Mouse (Mus musculus) ovary, postnatal 14 days (tissue): ENCODE data around the gene Ccn5.

Experiments used
- DNase-seq: peaks from one replicate; pipeline ENCODE4 v3.0.0; 2022; ENCODE audit warnings: low spot score

The Ccn5 gene

DNA sequence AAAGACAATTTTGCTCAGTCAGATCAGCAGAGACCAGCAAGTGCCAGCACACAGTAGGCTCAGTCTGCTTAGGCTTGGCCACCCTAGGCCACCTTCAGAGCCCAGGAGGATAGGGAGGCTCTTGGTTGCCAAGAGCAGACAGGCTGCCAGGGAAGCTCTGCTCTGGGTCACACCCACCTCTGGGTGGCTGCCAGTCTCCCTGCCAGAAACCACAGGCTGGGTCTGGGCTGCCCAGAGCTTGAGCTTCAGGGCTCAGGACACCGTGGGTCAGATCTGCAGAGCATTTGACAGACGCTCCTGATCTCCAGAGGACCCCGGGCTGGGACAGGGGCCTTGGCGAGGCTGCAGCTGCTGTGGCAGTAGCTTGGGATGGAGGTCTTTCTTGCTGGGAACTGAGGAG is at the start of gene Ccn5:
Gene Ccn5 (plus strand): TSS at position 255 of the 400 bp plus-strand sequence.
- peak; percentile 66 for DNase-seq

DNA sequence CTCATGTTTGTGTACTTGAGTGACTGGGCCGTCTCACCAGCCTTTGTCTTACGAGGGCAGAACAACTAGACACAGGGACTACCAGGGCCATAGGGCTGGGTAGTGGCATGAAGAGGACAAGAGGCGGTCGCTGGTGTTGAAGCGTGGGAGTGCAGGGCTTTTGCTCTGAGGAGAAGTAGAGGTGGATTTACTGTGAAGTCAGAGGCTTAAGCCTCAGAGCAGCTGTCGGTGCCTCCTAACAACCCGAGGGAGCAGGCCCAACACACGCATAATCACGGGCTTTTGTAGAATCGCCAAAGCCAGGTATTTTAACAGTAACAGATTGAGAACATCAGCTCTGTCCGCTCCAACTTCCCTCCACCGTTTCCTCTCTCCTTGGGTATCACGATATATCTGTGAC is 44.0 kb upstream of the Ccn5 start:
- DNase-seq, result no peak

DNA sequence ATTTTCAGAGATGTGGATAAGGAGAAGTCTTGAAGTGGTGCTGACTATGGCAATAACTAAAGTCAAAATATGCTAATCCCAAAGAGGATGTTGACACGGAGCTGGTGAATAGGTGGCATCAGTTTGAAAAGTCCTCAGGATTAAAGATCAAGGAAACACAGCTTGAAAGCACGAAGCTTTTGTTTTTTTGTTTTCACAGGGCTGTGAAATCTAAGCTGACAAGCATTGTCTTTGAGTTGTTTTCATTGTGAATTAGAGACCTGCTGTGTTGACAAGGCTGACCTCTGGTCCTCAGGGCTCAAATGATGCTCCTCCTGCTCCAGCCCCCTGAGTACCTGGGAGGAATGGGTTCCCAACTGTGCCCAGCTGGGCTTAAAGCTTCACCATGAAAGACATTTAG is 43.6 kb upstream of the Ccn5 start:
- DNase-seq, result no peak

DNA sequence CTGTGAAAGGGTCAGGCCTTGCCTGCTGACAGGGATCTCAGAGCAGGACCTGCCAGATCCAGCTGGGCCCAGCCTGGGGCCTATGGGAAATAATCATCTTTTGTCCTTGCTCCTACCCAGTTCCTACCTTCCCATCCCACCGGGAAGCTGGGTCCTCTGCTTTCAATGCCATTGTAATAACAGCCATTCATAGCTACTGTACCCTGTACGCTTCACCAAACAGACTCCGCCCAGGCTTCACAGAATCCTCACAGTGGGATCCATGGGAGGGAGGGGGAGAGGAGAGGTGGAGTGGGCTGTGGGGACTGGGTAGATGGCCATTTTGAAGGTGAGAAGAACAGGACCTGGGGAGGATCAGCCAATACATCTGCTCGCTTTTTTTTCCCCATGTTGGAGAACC is 41.8 kb upstream of the Ccn5 start:
- no peak for DNase-seq

DNA sequence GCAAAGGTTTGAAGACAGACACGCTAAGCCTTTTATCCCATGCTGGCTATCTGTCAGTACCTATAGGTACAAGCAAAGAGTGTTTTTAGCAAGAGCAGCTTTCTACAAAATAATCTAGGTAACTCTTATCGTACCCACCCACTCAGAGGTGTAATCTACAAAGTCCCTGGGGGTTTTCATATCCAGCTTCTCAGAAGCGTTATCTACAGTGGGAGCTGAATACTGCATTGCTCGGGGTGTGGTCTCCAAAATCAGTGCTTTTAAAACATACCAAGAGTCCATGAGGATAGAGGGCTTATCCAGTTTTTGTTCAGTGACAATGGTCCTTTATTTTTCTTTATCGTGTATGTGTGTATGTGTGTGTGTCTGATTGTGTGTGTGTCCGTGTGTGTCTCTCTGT is 37.3 kb upstream of the Ccn5 start:
- no peak for DNase-seq

DNA sequence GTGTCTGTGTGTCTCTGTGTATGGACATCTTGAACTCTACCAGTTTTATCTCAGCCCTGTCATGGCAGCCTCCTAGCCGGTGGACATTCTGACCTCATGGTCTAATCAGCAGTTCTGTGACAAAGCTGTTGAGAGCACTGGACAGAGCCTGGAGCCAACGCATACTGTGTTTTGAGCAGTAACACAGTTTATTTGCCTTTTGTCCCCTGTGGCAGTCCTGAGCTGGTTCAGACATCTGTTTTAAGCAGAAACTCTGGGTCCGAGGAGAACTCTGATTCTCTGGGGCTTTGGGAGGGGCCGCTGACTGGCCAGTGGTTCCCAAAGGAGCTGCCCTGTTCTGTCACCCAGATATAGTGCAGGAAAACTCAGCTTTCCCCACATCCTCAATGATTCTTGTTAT is 36.8 kb upstream of the Ccn5 start:
- DNase-seq, result no peak

DNA sequence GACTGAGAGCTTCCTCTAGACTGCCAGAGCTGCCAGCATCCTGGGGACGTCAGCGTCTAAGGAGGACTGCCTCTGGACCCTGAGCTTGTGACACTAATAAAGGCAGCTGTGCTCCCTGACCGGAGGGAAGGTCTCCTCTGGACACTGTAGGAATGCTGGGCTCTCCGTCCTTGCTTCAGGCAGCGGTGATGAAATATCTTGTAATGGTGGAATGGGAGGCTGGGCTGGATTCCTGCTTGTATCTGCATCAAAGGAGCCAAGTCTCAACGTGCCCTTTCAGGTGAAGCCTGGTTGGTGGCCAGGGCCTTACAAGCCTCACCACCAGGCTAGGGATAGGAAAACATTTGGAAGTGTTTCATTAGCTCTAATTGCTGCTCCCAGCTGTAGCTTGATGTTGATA is 33.6 kb upstream of the Ccn5 start:
- DNase-seq, result no peak

DNA sequence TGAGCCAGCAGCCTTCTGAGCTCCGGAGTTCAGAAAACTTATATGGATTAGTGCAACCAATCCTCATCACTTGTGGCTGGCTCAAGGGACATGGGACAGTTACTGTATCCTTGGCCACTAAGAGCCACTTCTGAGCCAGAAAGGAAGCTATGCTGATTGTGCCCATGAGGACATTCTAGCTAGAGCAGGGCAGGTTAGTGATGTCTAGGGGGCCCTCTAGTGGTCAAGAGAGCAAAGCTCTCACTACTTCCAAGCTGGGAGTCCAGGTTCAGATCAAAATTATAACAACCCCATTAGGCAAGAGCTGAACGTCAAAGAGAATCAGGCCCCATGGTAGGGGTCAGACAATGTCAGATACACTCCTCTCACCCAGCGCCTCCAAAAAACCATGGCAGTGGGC is 33.0 kb upstream of the Ccn5 start:
- no peak for DNase-seq

DNA sequence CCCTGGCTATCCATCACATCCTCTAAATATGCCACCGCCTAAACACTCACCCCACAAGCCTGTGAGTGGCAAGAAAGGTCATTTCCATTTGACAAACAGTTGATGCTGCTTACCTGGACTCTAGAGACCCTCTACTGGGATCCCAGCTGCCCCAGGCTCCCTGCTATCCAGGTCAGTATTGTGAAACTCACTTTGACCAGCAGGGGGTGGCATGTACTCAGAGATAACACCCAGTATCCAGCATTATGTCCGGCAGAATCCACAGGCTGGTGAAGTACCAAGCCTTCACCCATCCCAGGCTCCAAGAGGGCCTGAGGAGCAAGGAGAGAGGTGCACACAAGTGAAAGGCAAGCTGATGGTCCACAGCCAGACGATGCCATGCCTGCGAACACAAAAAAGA is 32.2 kb upstream of the Ccn5 start:
- peak; percentile 59 for DNase-seq

DNA sequence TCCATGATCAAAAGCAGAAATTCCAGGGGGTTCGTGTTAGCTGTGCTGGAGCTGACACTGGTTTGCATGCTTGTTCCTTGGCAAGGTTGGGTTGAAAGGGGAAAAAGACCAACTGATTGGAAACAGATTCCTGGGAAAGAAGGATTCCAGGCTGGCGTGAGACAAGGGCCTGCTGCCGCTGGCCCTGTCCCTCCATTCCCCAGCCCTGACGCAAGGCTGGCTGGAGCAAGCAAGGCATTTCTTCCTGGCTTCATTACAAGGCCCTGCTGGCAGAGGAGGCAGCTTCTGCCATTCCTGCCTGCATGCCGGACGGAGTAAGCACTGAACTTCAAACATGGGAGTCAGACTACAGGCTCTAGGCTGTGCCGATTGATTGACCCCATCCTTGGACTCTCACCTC is 22.2 kb upstream of the Ccn5 start:
- peak; percentile 34 for DNase-seq

DNA sequence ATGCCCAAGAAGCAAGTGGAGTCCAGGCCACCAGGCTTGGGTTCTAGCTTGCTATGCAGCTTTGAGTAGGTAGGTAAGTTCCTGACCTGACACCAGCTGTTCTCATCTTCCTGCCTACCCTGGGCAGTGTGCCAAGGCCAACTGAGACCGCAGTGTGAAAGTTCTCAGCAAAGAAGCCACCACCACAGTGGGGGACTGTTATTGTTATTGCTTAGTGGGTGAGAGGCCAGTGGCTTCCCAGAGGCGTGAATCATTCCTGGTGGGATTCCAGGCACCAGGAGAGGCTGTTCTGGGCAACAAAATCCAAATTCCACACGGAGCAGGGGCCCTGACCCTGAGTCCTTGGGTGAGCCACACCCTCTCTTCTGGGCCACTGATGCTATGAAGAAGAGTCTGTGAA is 19.8 kb upstream of the Ccn5 start:
- DNase-seq, result no peak

DNA sequence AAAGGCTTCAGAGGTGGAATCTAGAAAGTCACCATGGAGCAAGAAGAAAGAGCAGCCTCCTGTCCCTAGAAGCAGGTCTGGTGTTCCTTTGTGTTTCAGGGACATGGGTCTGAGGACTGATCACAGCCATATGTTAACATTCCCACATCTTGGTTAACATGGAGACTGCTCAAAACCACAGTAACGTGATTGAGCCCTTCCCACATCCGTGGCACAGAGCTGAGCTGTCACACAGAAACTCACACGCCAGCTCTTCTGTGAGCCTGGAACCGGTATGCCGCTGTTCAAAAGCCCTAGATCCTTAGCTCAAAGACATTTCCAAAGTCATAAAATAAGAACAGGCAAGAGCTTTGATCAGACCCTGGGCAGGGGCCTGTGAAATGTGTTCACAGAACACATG is 19.3 kb upstream of the Ccn5 start:
- DNase-seq, result no peak

DNA sequence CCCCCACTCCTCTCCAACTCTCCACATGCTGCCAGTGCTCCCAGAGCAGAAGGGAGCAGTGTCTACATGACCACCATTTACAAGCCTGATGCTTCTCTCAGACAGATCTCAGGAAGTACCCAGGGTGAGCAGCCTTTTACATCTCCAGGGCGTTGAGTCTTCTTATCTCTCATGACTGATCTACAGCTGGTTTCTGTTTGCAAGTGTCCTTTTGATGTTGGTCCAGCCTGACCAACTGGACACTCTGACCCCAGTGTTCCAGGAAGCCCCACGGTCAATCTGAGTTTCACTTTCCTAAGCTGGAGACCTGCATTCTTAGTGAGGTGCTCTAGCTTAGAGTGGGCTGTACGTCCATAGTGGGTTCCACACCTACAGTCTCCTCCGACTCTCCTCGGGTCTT is 16.8 kb upstream of the Ccn5 start:
- no peak for DNase-seq

DNA sequence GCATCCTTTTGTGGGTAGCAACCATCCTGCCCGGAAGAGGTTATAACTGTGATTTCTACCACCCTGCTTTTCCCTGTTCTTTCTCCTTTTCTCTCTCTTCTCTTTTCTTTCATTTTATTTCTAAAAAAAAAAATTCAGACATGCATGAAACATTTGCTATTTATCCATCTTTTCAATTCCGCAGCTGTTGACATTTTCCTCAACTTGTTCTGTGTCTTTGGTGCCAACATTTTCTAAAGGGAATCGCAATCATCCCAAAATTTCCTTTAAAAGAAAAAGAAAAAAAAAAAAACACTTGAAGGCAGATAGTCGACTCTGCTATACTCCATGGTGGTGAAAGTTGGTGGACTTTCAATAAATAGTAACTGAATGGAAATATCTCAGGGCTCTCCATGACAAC is 11.5 kb upstream of the Ccn5 start:
- no peak for DNase-seq

DNA sequence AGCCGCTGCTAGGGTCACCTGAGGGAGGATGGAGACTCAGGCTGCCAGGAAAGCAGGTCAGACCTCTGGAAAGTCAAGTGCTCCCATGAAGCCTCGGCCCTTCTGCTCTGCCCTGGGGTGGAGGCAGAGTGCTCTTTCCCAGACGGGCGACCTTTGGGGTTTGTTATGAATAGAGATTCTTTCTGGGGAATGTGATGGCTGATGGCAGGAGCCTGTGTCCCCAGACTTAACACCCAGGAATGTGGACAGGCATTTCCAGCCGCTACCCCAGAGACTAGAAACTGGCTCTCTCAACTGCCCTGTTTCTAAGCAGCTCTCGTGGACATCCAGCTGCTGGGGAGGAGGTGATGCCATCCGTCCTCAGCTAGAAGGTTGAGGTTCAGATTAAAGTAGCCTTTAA is 11.0 kb upstream of the Ccn5 start:
- DNase-seq, result no peak

DNA sequence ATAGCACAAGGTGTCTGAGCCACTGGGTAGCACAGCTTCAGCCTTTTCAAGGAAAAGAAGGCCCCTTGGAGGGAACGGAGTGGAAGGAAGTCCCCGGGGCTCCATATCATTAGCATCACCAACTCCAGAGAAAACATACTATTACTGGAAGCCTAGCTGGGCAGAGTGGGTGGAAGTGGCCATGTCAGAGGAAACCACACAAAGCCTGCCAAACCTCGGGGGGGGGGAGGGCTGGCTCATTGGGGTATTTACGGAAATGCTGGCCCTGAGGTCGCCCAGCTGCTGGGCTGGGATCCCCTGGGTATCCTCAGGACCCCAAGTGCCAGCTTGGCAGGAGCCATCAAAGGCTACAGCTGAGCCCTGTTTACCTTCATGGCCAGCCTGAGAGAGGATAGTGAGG is 7.6 kb upstream of the Ccn5 start:
- DNase-seq, result no peak

DNA sequence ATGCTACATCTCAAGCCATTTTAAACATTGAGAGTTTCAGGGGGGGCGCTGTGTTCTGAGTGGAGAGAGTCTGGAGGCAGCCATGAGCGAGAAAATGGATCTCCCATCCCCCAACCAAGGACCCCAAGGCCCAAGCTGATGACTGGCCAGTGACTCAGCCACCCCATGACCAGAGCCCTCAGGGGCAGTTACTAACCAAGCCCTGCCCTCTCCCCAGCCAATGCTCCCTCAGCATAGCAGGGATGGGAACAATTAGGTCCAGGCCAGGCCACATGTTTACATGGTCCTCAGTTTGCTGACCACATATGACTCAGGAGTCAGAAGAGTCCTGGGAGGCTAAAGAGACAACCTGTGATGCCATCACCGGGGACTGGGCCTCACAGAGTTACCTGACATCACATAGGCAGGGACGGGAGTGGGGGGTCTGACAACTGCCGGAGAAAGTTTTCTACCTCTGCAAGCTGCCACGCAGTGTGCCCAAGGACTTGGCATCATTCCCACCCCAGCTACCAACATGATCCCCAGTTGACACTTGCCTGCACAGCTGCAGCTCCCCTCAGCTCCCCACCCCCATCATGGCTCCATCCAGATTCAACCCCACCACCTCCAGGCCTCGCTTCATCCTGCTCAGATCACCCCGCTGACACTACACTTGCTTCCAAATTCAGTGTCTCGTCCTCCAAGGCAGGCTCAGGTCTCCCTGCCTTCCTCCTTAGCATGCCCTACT is 5.8 kb upstream of the Ccn5 start:
- no peak for DNase-seq

DNA sequence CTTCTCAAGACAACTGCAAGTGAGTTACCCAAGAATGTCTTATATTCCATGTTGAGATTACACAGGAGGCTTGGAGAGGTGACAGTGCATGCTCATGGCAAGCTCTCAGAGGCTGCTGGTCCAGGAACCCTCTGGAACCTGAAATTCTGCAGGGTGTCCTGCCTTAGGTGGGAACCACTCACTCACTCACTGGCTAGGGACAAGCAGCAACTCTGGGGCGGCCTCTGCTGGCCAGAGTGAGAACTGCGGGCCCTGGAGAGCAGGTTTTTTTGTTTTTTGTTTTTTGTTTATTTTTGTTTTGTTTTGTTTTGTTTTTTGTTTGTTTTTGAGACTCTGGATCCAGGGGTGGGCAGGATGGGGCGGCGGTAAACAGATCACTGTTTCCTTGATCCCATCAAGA is 2.6 kb downstream of the Ccn5 start:
- DNase-seq, result peak; percentile 47

DNA sequence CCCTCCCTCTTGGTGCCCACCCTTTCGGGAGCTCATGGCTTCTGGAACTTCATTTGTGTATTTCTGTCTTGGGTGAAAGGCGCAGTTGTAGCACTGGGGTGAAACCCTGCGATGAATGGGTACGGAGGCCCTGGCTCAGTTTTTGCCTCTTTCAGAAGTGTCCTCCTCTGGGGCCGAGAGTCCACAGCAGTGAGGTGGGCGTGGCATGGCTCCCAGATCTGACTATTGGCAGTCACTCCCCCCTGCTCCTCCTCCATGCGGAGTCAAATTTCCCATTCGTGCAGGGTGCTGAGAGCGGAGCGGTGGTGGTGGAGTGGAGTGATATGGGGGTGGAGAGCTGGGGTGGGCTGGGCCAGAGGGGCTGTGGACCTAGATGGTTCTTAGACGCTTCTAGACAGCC is 3.1 kb downstream of the Ccn5 start:
- peak; percentile 27 for DNase-seq

DNA sequence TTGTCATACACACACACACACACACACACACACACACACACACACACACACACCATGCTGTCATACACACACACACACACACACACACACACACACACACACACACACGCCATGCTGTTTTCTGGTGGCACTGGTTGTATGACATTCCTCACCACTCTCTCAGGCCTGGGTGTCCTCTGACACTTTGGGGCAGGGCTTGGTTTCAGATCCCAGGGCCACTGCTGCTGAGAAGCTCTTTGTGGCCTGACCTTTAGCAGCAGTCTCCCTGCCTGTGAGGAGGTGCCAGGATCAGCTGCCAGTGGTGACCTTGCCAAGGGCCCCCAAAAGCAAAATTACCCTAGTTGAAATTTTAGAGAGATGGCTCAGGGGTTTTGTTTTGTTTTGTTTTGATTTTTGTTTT is 5.2 kb downstream of the Ccn5 start:
- no peak for DNase-seq

DNA sequence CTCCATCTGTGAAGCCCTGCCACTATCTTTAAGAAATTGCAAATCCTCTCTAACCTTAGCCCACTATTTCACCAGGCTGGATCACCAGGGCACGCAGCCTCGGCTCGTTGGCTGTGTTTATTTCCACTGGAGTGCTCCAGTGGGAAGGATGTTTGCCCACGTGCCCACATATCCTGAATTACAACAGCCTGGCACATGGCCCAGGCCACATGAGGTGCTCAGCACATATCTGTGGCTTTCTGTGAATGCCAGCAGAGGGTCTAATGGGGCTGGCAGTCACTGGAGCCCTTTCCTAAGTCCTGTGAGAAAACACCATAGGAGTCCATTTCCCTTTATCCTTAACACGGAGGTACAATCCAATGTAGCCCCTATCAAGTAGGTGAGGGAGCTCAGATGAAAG is 5.8 kb downstream of the Ccn5 start:
- no peak for DNase-seq

DNA sequence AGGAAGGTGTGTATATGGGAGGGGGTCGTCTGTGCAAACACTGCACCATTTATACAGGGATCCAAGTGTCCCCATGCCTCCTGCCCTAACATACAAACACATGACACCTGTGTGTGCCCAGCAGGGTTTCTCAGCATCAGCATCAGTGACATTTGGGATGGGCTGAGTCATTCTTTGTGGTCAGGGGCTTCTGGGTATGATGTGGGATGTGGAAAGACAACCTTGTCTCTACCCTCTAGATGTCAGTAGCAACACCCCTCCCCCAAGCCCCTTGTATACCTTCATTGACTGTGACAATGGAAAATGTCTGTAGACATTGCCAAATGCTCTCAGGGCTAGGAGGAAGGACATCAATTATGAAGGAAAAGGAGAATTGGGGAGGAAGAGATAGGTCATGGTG is 10.5 kb downstream of the Ccn5 start:
- no peak for DNase-seq

DNA sequence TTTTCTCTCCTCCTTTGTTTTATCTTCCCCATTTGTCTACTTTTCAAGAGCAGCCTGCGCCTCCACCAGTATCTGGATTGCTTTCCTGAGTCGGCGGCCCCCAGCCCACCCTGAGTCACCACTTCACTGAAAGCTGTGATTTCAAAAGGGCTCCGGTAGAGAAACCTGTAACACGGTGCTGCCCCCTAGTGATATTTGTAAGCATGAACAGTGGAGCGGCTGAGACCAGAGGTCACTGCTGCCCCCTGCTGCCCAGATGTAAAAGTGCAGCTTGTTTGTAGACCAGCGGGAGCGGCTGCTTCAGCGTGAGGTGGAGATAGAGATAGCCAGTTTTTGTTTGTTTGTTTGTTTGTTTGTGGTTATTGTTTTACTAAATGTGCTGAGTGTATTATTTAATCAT is 17.4 kb downstream of the Ccn5 start:
- DNase-seq, result peak; percentile 71

DNA sequence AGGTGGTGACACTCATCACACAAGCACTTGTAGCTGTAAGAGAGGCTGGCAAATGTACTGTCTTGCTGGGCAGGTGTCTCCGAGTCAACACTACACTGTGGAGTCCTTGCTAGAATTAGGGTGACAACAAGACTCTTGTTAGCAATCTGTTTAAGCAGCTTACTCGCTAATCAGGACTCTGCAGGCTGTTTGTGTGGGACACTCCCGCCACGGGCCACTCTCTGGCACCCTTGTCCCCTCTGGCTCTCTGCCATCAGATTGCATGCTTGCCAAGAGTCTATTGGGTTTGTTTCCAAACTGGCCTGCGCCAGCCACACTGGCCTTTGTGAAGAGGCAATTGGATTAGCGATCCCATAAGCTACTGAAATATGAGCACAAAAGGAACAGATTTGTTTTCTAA is 18.9 kb downstream of the Ccn5 start:
- DNase-seq, result peak; percentile 54

DNA sequence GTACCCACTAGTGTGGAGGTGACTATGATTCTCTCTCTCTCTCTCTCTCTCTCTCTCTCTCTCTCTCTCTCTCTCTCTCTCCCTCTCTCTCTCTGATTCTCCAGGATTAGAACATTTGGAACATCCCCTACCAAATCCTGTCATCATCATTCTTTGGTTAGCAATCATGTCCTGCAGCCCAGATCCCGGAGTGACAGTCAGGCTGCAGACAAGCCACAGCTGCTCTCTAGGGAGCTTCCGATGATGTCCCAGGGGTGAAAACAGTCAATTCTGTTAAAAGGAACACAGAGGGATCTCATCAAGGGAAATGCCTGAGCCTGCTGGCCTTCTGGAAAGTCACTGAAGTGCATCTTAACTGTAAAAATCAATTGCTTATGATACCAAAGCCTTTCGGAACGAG is 21.4 kb downstream of the Ccn5 start:
- no peak for DNase-seq
